Mouse (Mus musculus) macrophage (primary cell): ENCODE data around the gene Chrng. TPM values are rescaled to one million over a fixed set of nuclear protein-coding genes. Genes with fewer than 3 reads are reported as not detected.

Experiments
- H3K27ac ChIP-seq: fragments of 350-480 bp; formaldehyde crosslinking; 2 replicates; pipeline ENCODE4 v1.9.0; 2021
- H3K36me3 ChIP-seq: fragments of 350-480 bp; formaldehyde crosslinking; 2 replicates; pipeline ENCODE4 v1.9.0; 2021; ENCODE audit errors: inconsistent target
- H3K4me3 ChIP-seq: fragments of 350-480 bp; formaldehyde crosslinking; 2 replicates; pipeline ENCODE4 v1.9.0; 2021; ENCODE audit errors: inconsistent target
- H3K79me2 ChIP-seq: fragments of 350-480 bp; formaldehyde crosslinking; 2 replicates; pipeline ENCODE4 v1.9.0; 2021; ENCODE audit errors: inconsistent target
- WGBS: methylation state at CpG from one replicate; pipeline ENCODE4 v1.1.7; 2026; ENCODE audit warnings: inconsistent platforms; ENCODE audit not compliant: missing documents; 5-methylcytosine and 5-hydroxymethylcytosine counted together
- polyA plus RNA-seq: library from polyadenylated mRNA; stranded (reverse); fragments of 250-400 nt; gene quantifications from 3 replicates; pipeline ENCODE4 v1.2.4, GENCODE M21; 2018; ENCODE audit warnings: inconsistent platforms

The Chrng gene
- polyA plus RNA-seq, 1 experiment from 2014 or later, result 0.24 TPM

GRCm38 (mm10) chr1:87257691-87258090 is 53.2 kb downstream of the Chrng start:
- H3K36me3 ChIP-seq, result no peaks in the 10 kb centered on the region
- H3K79me2 ChIP-seq, result no peaks in the 10 kb centered on the region
- no peak overlapping the region for H3K4me3 ChIP-seq
- 72% methylated on average over 8 of the region's 11 CpGs for WGBS
- H3K27ac ChIP-seq, result no peak overlapping the region

DNA sequence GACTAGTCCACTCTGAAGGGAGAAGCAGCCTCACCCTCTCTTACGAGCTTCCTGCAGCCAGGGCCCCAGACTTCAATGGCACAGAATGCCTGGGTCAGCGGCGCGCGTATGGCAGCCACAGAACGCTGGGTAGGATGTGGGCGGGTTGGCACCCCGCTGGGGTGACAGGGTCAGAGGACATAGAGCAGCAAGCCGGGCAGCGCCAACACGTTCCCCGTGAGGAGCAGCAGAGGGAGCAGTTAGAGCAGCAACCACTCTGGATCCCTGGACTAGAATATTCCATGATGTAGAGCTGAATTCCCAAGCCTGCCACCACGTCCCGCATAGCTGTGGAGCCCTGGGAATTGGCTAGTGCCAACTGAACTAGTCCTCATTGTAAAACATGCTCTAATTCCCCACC is 54.0 kb downstream of the Chrng start:
- no peak overlapping the region for H3K4me3 ChIP-seq
- 9% methylated on average over 14 of the region's 14 CpGs for WGBS
- H3K27ac ChIP-seq, result no peak overlapping the region
- no peaks in the 10 kb centered on the region for H3K36me3 ChIP-seq
- H3K79me2 ChIP-seq, result no peaks in the 10 kb centered on the region

- Histone ChIP-seq H3K4me3 (no peak overlapping the region), H3K79me2 (no peaks in the 10 kb centered on the region), H3K36me3 (no peaks in the 10 kb centered on the region), H3K27ac (no peak overlapping the region)
- 76% methylated on average over 2 of the region's 2 CpGs for WGBS
These were observed 54.9 kb downstream of the Chrng start for GRCm38 (mm10) chr1:87259316-87259715.

Other genes starting within 250 kb of the Chrng start
- gene Alppl2, start 114.7 kb upstream of the Chrng start, polyA plus RNA-seq, result not detected in 3 replicates
- not detected in 3 replicates for gene Alpi, start 103.1 kb upstream of the Chrng start, polyA plus RNA-seq
- gene Akp3, start 79.7 kb upstream of the Chrng start, polyA plus RNA-seq, result not detected in 3 replicates
- gene Ecel1, start 48.1 kb upstream of the Chrng start, polyA plus RNA-seq, result not detected in 3 replicates
- gene Prss56, start 21.3 kb upstream of the Chrng start, polyA plus RNA-seq, result not detected in 3 replicates
- not detected in 3 replicates for gene Chrnd, start 14.1 kb upstream of the Chrng start, polyA plus RNA-seq
- gene Eif4e2, start 9.3 kb downstream of the Chrng start, polyA plus RNA-seq, result 76.8 to 143 TPM (median 95.4 TPM) in 3 replicates
- gene Efhd1, start 59.7 kb downstream of the Chrng start, polyA plus RNA-seq, result 0.13 TPM in 1 of 3 replicates, not detected in the others
- gene Gigyf2, start 122.3 kb downstream of the Chrng start, polyA plus RNA-seq, result 29.7 to 74.5 TPM (median 34.2 TPM) in 3 replicates
- gene Kcnj13, start 190.1 kb downstream of the Chrng start, polyA plus RNA-seq, result not detected in 3 replicates